Mouse (Mus musculus) ES-Bruce4 (cell line): ENCODE data around the gene Atp8b5. TPM values are rescaled to one million over a fixed set of nuclear protein-coding genes. Genes with fewer than 3 reads are reported as not detected.

Experiments used
- H3K27ac ChIP-seq: 2 replicates; pipeline ENCODE4 v1.5.1; 2012; ENCODE audit warnings: low read length, inconsistent platforms; ENCODE audit not compliant: insufficient read depth
- H3K27me3 ChIP-seq: 2 replicates; pipeline ENCODE4 v1.6.1; 2012; ENCODE audit warnings: mild to moderate bottlenecking, low read length, inconsistent platforms; ENCODE audit not compliant: control insufficient read depth, poor library complexity, insufficient read depth, severe bottlenecking
- H3K36me3 ChIP-seq: 2 replicates; pipeline ENCODE4 v1.6.1; 2012; ENCODE audit warnings: inconsistent platforms, mild to moderate bottlenecking, low read length, moderate library complexity; ENCODE audit not compliant: control insufficient read depth, poor library complexity, insufficient read depth, severe bottlenecking
- H3K4me1 ChIP-seq: one replicate; pipeline ENCODE4 v1.8.1; 2011; ENCODE audit warnings: low read length; ENCODE audit not compliant: control insufficient read depth, insufficient read depth
- H3K4me3 ChIP-seq: 2 replicates; pipeline ENCODE4 v1.5.1; 2011; ENCODE audit warnings: low read depth, mild to moderate bottlenecking, low read length
- H3K9ac ChIP-seq: 2 replicates; pipeline ENCODE4 v1.6.1; 2012; ENCODE audit warnings: low read depth, mild to moderate bottlenecking, inconsistent platforms; ENCODE audit not compliant: poor library complexity, severe bottlenecking
- H3K9me3 ChIP-seq: replicated peaks from 2 replicates; pipeline ENCODE4 v1.6.1; 2012; ENCODE audit warnings: mild to moderate bottlenecking, low read length, inconsistent platforms; ENCODE audit not compliant: control insufficient read depth, poor library complexity, insufficient read depth, severe bottlenecking
- CTCF ChIP-seq: IDR thresholded peaks from one replicate; pipeline ENCODE4 v1.8.1; 2011; ENCODE audit warnings: low read depth, low read length
- EP300 ChIP-seq: IDR thresholded peaks from 2 replicates; pipeline ENCODE4 v1.6.1; 2011; ENCODE audit warnings: low read depth, low read length; ENCODE audit not compliant: insufficient read depth
- POLR2A ChIP-seq: IDR thresholded peaks from one replicate; pipeline ENCODE4 v1.8.1; 2011; ENCODE audit warnings: low read length; ENCODE audit not compliant: insufficient read depth
- polyA plus RNA-seq: library from polyadenylated mRNA; stranded (reverse); fragments of >200 nt; gene quantifications from 2 replicates; pipeline ENCODE4 v1.2.4, GENCODE M21; 2011; ENCODE audit warnings: low read depth; ENCODE audit not compliant: missing spikeins, insufficient read depth, insufficient read length

Atp8b5 gene
- polyA plus RNA-seq, 1 experiment: 0.21 TPM

GRCm38 (mm10) chr4:43344932-43345331 is 78.0 kb downstream of the Atp8b5 start:
- Histone ChIP-seq H3K4me1 (no peaks in the 10 kb centered on the region), H3K9me3 (no peaks in the 10 kb centered on the region), H3K27ac (no peak overlapping the region), H3K9ac (no peak overlapping the region), H3K27me3 (no peaks in the 10 kb centered on the region), H3K4me3 (no peak overlapping the region), H3K36me3 (no peaks in the 10 kb centered on the region)
- TF ChIP-seq POLR2A: no peak
- TF ChIP-seq CTCF: no peak
- TF ChIP-seq EP300: no peak

GRCm38 (mm10) chr4:43349206-43349605 is 82.2 kb downstream of the Atp8b5 start:
- Histone ChIP-seq H3K36me3 (no peaks in the 10 kb centered on the region), H3K9me3 (no peaks in the 10 kb centered on the region), H3K27ac (no peak overlapping the region), H3K4me3 (no peak overlapping the region), H3K9ac (no peak overlapping the region), H3K4me1 (no peaks in the 10 kb centered on the region), H3K27me3 (no peaks in the 10 kb centered on the region)
- TF ChIP-seq CTCF: no peak
- TF ChIP-seq POLR2A: no peak
- no peak for TF ChIP-seq EP300

- no peak for TF ChIP-seq CTCF
- no peaks in the 10 kb centered on the region for H3K9me3 ChIP-seq
These were observed 83.1 kb downstream of the Atp8b5 start for GRCm38 (mm10) chr4:43350038-43350560.

GRCm38 (mm10) chr4:43353662-43354061 is 86.7 kb downstream of the Atp8b5 start:
- Histone ChIP-seq H3K27ac (no peak overlapping the region), H3K4me1 (no peaks in the 10 kb centered on the region), H3K9me3 (no peaks in the 10 kb centered on the region), H3K36me3 (no peaks in the 10 kb centered on the region), H3K9ac (no peak overlapping the region), H3K27me3 (no peaks in the 10 kb centered on the region), H3K4me3 (no peak overlapping the region)
- TF ChIP-seq POLR2A: no peak
- TF ChIP-seq EP300: no peak
- no peak for TF ChIP-seq CTCF

More at GRCm38 (mm10) chr4:43350038-43350560, 83.1 kb downstream of the Atp8b5 start:
- Histone ChIP-seq H3K36me3 (no peaks in the 10 kb centered on the region), H3K27ac (no peak overlapping the region), H3K27me3 (no peaks in the 10 kb centered on the region), H3K4me3 (no peak overlapping the region), H3K9ac (no peak overlapping the region), H3K4me1 (no peaks in the 10 kb centered on the region)

GRCm38 (mm10) chr4:43364914-43365560 is 98.1 kb downstream of the Atp8b5 start:
- Histone ChIP-seq H3K27me3 (no peaks in the 10 kb centered on the region), H3K4me1 (no peaks in the 10 kb centered on the region), H3K9me3 (no peaks in the 10 kb centered on the region), H3K36me3 (no peaks in the 10 kb centered on the region), H3K9ac (no peak overlapping the region), H3K4me3 (no peak overlapping the region), H3K27ac (no peak overlapping the region)
- TF ChIP-seq CTCF (no peak), POLR2A (no peak), EP300 (no peak)

- Histone ChIP-seq H3K9ac (no peak overlapping the region), H3K27ac (no peak overlapping the region), H3K27me3 (no peaks in the 10 kb centered on the region), H3K9me3 (no peaks in the 10 kb centered on the region), H3K4me3 (no peak overlapping the region), H3K36me3 (no peaks in the 10 kb centered on the region), H3K4me1 (no peaks in the 10 kb centered on the region)
- no peak for TF ChIP-seq EP300
- no peak for TF ChIP-seq POLR2A
- TF ChIP-seq CTCF: no peak
These were observed 100.3 kb downstream of the Atp8b5 start for GRCm38 (mm10) chr4:43367295-43367694.
